Mouse (Mus musculus): ENCODE measurements around the gene Nfia.

DNA sequence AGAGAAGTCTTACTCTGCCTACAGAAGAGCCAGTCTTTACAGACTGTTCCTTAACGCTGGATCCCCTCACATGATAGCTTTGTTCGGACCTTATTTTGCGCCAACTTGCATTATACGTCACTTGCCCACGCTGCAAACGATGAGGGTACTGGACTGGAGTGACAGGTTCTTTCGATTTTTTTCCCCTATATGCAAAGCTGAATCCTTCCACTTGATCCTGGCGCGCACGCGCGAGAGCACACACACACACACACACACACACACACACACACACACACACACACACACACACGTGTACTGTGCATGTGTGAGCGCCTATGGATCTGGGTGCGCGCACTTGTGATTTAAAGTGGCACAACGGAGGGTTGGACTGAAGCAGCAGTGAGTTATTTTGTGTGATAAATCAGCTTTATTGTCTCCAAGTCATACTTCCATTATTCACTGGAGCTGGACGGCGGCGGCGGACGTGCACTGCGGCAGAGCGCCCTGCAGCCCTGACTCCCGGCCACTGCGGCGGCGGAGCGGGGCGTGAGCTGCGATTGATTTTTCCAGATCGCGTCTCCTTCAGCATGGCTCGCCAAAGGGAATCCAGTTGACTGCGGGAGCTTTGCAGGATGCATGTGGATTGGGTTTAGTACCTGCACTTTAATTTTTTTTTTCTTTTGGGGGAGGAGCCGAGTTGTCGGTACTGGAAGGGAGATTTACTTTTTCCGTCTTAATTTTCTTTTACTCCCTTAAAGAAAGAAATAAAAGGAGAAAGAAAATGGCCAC is 15.1 kb upstream of the Nfia start:
- no peak for TF ChIP-seq CTCF (IDR thresholded peaks at IDR 0.05; ENCODE audit: low read depth)
- no peak for TF ChIP-seq EP300 (IDR thresholded peaks at IDR 0.05; ENCODE audit: low read depth)
